Mouse (Mus musculus): ENCODE data around the gene Zfp986. TPM values are rescaled to one million over a fixed set of nuclear protein-coding genes. Genes with fewer than 3 reads are reported as not detected.
"Not testable (repeated sequence)": the region's sequence is repeated elsewhere in the genome, so short reads cannot be mapped to it uniquely, and the experiment has no call there.

The Zfp986 gene
- not detected in 2 replicates for polyA plus RNA-seq (2015; fragmentation: Nextera tagmentation; extraction: Ambion mirVana)

DNA sequence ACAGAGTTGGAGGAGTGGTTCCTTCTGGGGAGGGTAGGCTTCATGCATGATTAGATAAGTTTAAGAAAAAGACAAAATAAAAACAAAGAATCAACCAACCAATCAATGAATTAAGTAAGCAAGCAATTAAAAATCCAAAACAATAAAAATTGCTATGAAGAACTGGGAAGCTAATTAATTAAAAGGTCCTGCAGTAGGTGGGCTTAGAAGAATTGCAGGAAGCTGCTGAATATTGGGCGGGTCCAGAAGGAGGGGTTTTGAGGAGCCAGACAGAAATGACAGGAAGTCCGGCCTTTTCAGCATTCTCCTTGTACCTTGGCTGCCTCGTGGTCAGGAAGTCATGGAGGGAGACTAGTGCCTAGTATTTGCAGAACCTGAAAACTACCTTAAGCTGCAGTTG, at the start of gene Zfp986:
TSS of gene Zfp986 (plus strand) at position 301 of the 400 bp plus-strand sequence.
- H3K27ac ChIP-seq (replicated peaks); H3K4me3 ChIP-seq; H3K4me1 ChIP-seq; H3K36me3 ChIP-seq; H3K27me3 ChIP-seq; ATAC-seq (replicated peaks); H3K9me3 ChIP-seq; H3K4me2 ChIP-seq (replicated peaks); H3K9ac ChIP-seq (replicated peaks): not testable (repeated sequence)
- 79% methylated on average over 3 of the region's 3 CpGs for WGBS

GRCm38 (mm10) chr4:145819946-145820345, 48.6 kb upstream of the Zfp986 start:
- H3K4me2 ChIP-seq (replicated peaks); H3K9ac ChIP-seq (replicated peaks); H3K27ac ChIP-seq (replicated peaks); H3K36me3 ChIP-seq; H3K4me3 ChIP-seq; H3K27me3 ChIP-seq; H3K4me1 ChIP-seq; ATAC-seq (replicated peaks); H3K9me3 ChIP-seq: not testable (repeated sequence)
- no CpG with 5 or more reads among the region's 2 CpGs for WGBS

- 90% methylated on average over 3 of the region's 8 CpGs for WGBS
- H3K9me3 ChIP-seq; H3K27me3 ChIP-seq; H3K4me1 ChIP-seq; H3K4me3 ChIP-seq; H3K4me2 ChIP-seq (replicated peaks); ATAC-seq (replicated peaks); H3K9ac ChIP-seq (replicated peaks); H3K36me3 ChIP-seq; H3K27ac ChIP-seq (replicated peaks): not testable (repeated sequence)
Observed at GRCm38 (mm10) chr4:145825606-145826005, 43.0 kb upstream of the Zfp986 start.

DNA sequence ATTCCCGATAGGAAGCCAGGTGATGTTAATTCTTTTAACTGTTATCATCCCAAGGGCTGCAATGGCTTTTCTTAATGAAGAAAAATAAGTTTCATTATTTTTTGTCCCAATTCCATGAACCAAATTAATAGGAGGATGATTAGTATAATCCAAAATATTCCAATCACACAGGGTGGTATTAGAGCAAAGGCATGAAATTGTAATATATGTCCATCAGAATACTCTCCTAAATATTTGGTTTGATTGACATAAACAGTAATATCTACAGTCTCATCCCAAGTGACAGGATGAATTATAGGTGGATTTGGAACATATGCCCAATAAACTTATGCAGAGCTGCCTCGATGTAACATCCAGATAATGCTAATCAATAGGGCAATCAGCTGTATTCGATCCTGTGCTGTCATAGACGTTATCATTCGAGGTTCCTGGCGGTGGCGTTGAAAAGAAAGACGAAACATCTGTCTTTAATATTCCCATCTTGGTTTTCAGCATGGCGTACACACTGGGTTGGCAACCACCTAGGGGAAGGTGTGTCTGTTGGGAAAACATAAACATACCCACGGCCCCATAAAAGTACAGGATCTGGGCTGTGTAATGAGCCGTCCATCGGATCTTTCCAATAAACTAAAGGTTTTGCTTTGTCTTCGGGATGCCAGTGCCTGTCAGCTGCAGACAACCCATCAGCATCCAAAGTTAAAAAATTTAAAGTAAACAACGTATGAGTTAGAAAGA, 37.1 kb upstream of the Zfp986 start:
- H3K27ac ChIP-seq (replicated peaks); H3K27me3 ChIP-seq; H3K9ac ChIP-seq (replicated peaks); H3K9me3 ChIP-seq; H3K36me3 ChIP-seq; H3K4me1 ChIP-seq; ATAC-seq (replicated peaks); H3K4me3 ChIP-seq; H3K4me2 ChIP-seq (replicated peaks): not testable (repeated sequence)
- WGBS = 97% methylated on average over 1 of the region's 14 CpGs

GRCm38 (mm10) chr4:145836300-145836862, 32.2 kb upstream of the Zfp986 start:
- not testable (repeated sequence) for H3K27me3 ChIP-seq; H3K9ac ChIP-seq (replicated peaks); H3K4me3 ChIP-seq; H3K4me1 ChIP-seq; H3K9me3 ChIP-seq; H3K27ac ChIP-seq (replicated peaks); H3K4me2 ChIP-seq (replicated peaks); H3K36me3 ChIP-seq
- WGBS = 80% methylated on average over 13 of the region's 18 CpGs
- peak; percentile 41; the same call in 1 of the 2 replicates for ATAC-seq (replicated peaks)

DNA sequence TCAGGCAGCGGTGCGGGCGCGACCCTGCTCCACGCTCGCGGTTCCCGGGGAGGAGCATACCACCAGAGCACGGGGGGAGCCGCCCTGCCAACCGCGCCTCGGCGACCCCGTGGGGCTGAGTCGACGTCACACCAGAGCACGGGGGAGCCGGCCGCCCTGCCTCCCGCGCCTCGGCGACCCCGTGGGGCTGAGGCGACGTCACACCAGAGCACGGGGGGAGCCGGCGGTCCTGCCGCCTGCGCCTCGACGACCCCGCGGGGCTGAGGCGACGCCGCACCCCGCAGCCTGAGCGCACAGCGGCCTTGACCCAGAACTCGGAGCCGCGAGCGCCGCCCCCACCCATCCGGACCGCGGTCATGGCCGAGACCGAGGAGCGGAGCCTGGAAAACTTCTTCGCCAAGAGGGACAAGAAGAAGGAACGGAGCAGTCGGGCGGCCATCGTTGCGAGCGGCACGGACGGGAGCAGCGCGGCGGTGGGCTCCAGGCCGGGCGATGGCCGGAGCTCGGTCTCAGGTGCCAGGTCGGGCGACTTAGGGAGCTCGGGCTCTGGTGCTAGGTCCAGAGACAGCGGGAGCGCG, 31.6 kb upstream of the Zfp986 start:
- not testable (repeated sequence) for H3K4me3 ChIP-seq; H3K9me3 ChIP-seq; H3K27ac ChIP-seq (replicated peaks); H3K36me3 ChIP-seq; H3K4me1 ChIP-seq; H3K9ac ChIP-seq (replicated peaks); H3K4me2 ChIP-seq (replicated peaks); H3K27me3 ChIP-seq
- 68% methylated on average over 55 of the region's 75 CpGs for WGBS
- ATAC-seq (replicated peaks) = peak; percentile 83

- H3K27ac ChIP-seq (replicated peaks); H3K4me1 ChIP-seq; H3K9ac ChIP-seq (replicated peaks); H3K4me3 ChIP-seq; H3K27me3 ChIP-seq; H3K9me3 ChIP-seq; H3K4me2 ChIP-seq (replicated peaks); H3K36me3 ChIP-seq: not testable (repeated sequence)
- peak; percentile 64; the same call in 1 of the 2 replicates for ATAC-seq (replicated peaks)
Observed at GRCm38 (mm10) chr4:145846793-145847192, 21.8 kb upstream of the Zfp986 start.

DNA sequence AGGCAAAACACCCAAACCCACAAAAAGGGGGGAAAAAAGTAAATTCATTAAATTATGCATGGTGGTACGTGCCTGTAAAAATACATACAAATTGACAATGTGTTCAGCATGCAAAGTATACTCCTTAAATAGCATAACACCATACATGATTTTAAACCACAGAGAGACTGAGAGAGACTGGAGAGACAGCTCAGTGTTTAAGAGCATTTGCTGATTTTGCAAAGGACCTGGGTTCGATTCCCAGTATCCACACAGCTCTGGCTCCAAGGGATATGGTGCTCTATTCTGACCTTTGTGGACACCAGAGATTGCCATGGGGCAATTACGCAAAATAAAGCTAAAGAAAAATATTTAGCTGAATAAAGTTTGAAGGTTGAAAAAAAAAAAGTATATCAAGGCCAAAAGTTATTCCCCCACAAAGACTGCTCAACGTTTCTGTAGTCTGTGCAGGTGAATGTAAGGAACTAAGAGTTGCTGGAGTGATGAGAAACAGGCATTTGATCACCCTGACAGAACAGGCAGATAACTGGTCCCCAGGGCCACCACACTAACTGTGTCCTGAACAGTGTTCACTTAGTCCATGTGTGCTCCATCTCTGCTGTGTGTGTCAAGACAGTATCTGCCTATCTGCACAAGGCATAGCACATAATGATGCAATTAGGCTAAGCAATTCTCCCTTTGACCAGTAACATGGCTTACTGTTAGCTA, 20.3 kb upstream of the Zfp986 start:
- not testable (repeated sequence) for H3K4me3 ChIP-seq; H3K9me3 ChIP-seq; H3K4me2 ChIP-seq (replicated peaks); H3K4me1 ChIP-seq; H3K27ac ChIP-seq (replicated peaks); H3K27me3 ChIP-seq; H3K36me3 ChIP-seq; H3K9ac ChIP-seq (replicated peaks)
- 71% methylated on average over 4 of the region's 4 CpGs for WGBS
- peak; percentile 17 for ATAC-seq (replicated peaks)

GRCm38 (mm10) chr4:145848891-145849214, 19.7 kb upstream of the Zfp986 start:
- H3K4me3 ChIP-seq; H3K27ac ChIP-seq (replicated peaks); H3K27me3 ChIP-seq; H3K9ac ChIP-seq (replicated peaks); H3K4me1 ChIP-seq; H3K36me3 ChIP-seq; H3K4me2 ChIP-seq (replicated peaks); H3K9me3 ChIP-seq: not testable (repeated sequence)
- 70% methylated on average over 3 of the region's 3 CpGs for WGBS
- peak; percentile 44 for ATAC-seq (replicated peaks)

GRCm38 (mm10) chr4:145851421-145851820, 17.2 kb upstream of the Zfp986 start:
- not testable (repeated sequence) for ATAC-seq (replicated peaks); H3K36me3 ChIP-seq; H3K9me3 ChIP-seq; H3K9ac ChIP-seq (replicated peaks); H3K27me3 ChIP-seq; H3K4me2 ChIP-seq (replicated peaks); H3K4me1 ChIP-seq; H3K4me3 ChIP-seq; H3K27ac ChIP-seq (replicated peaks)
- WGBS = 68% methylated on average over 8 of the region's 9 CpGs

DNA sequence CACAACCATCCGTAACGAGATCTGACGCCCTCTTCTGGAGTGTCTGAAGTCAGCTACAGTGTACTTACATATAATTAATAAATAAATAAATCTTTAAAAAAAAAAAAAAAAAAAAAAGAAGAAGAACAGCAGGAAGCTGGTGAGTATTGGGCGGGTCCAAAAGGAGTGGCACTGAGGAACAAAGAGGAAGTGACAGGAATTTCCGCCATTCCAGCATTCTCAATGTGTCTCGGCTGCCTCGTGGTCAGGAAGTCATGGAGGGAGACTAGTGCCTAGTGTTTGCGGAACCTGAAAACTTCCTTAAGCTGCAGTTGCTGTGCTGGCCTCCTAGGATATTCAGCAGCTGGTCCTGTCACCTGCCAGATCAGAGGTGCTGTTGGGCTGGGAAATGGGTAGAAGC, 4.7 kb upstream of the Zfp986 start:
- H3K4me2 ChIP-seq (replicated peaks); H3K9ac ChIP-seq (replicated peaks); H3K4me3 ChIP-seq; ATAC-seq (replicated peaks); H3K27ac ChIP-seq (replicated peaks); H3K27me3 ChIP-seq; H3K9me3 ChIP-seq; H3K4me1 ChIP-seq; H3K36me3 ChIP-seq: not testable (repeated sequence)
- 90% methylated on average over 5 of the region's 8 CpGs for WGBS

Data from forebrain, embryonic 15.5 days (tissue).